Mouse (Mus musculus): ENCODE results near the gene Cxxc4. TPM values are rescaled to one million over a fixed set of nuclear protein-coding genes. Genes with fewer than 3 reads are reported as not detected.

The Cxxc4 gene
- total and polyA plus RNA-seq, 3 experiments, result not detected

GRCm38 (mm10) chr3:134295217-134295616 is 58.9 kb downstream of the Cxxc4 start:
- Histone ChIP-seq H3K9ac (ENCODE audit: control insufficient read depth, low read depth, low read length, poor library complexity, severe bottlenecking) (no peak overlapping the region), H3K4me3 (ENCODE audit: control insufficient read depth in 1 of 2, insufficient read depth in 1 of 2, low read depth in 2 of 2, low read length in 2 of 2) (no peak overlapping the region), H3K27me3 (ENCODE audit: control insufficient read depth in 1 of 2, insufficient read depth in 2 of 2, low read length in 2 of 2) (no peaks in the 10 kb centered on the region), H3K27ac (ENCODE audit: control insufficient read depth, low read depth, low read length) (no peak overlapping the region), H3K36me3 (ENCODE audit: control insufficient read depth in 1 of 2, insufficient read depth in 2 of 2, low read length in 2 of 2) (no peaks in the 10 kb centered on the region), H3K4me1 (ENCODE audit: control insufficient read depth in 1 of 2, insufficient read depth in 2 of 2, low read length in 2 of 2) (no peaks in the 10 kb centered on the region), H3K9me3 (replicated peaks; ENCODE audit: insufficient read depth, low read length) (no peaks in the 10 kb centered on the region), H3K79me2 (ENCODE audit: control insufficient read depth, insufficient read depth, low read length, poor library complexity) (no peaks in the 10 kb centered on the region)
- no peak for TF ChIP-seq HCFC1 (IDR thresholded peaks at IDR 0.05; ENCODE audit: low read depth, low read length)
- no peak for TF ChIP-seq USF1 (IDR thresholded peaks at IDR 0.05; ENCODE audit: low read depth, low read length)
- TF ChIP-seq MAFK (IDR thresholded peaks at IDR 0.05; ENCODE audit: borderline replicate concordance, low read depth, low read length), result no peak
- TF ChIP-seq MAX (IDR thresholded peaks at IDR 0.05; ENCODE audit: low read length), result no peak
- no peak for TF ChIP-seq TBP (IDR thresholded peaks at IDR 0.05; ENCODE audit: low read depth, low read length)
- no peak for TF ChIP-seq ZNF384 (IDR thresholded peaks at IDR 0.05; ENCODE audit: low read depth, low read length)
- TF ChIP-seq CHD2 (IDR thresholded peaks at IDR 0.05; ENCODE audit: low read length), result no peak
- TF ChIP-seq CTCF (IDR thresholded peaks at IDR 0.05 in 2 of 3, conservative IDR thresholded peaks at IDR 0.05 in 1 of 3; ENCODE audit: control insufficient read depth in 1 of 3, insufficient read depth in 1 of 3, low read depth in 2 of 3, low read length in 3 of 3, poor library complexity in 1 of 3, severe bottlenecking in 1 of 3), result no peak
- TF ChIP-seq MAZ (IDR thresholded peaks at IDR 0.05; ENCODE audit: low read depth, low read length), result no peak
- no peak for TF ChIP-seq GATA1 (IDR thresholded peaks at IDR 0.05; ENCODE audit: low read depth, low read length)
- no peak for TF ChIP-seq UBTF (IDR thresholded peaks at IDR 0.05; ENCODE audit: borderline replicate concordance, insufficient read depth, low read depth, low read length)
- no peak for TF ChIP-seq JUND (IDR thresholded peaks at IDR 0.05; ENCODE audit: low read depth, low read length)
- TF ChIP-seq RCOR1 (IDR thresholded peaks at IDR 0.05; ENCODE audit: low read depth, low read length), result no peak
- TF ChIP-seq POLR2AphosphoS5 (IDR thresholded peaks at IDR 0.05; ENCODE audit: borderline replicate concordance, low read depth, low read length), result no peak
- no peak for TF ChIP-seq USF2 (IDR thresholded peaks at IDR 0.05; ENCODE audit: borderline replicate concordance in 1 of 2, insufficient read depth in 1 of 2, low read depth in 1 of 2, low read length in 2 of 2)
- no peak for TF ChIP-seq ZC3H11A (IDR thresholded peaks at IDR 0.05; ENCODE audit: low read depth, low read length)
- DNase-seq (ENCODE audit: low read depth, low spot score), result no peak

GRCm38 (mm10) chr3:134302681-134303491 is 66.6 kb downstream of the Cxxc4 start:
- H3K36me3 ChIP-seq (ENCODE audit: control insufficient read depth in 1 of 2, insufficient read depth in 2 of 2, low read length in 2 of 2), result no peaks in the 10 kb centered on the region
- H3K79me2 ChIP-seq (ENCODE audit: control insufficient read depth, insufficient read depth, low read length, poor library complexity), result no peaks in the 10 kb centered on the region
- H3K9ac ChIP-seq (ENCODE audit: control insufficient read depth, low read depth, low read length, poor library complexity, severe bottlenecking), result no peak overlapping the region
- H3K27me3 ChIP-seq (ENCODE audit: control insufficient read depth in 1 of 2, insufficient read depth in 2 of 2, low read length in 2 of 2), result no peaks in the 10 kb centered on the region
- H3K9me3 ChIP-seq (replicated peaks; ENCODE audit: insufficient read depth, low read length), result no peaks in the 10 kb centered on the region
- no peak for TF ChIP-seq MAFK (IDR thresholded peaks at IDR 0.05; ENCODE audit: borderline replicate concordance, low read depth, low read length)
- TF ChIP-seq POLR2AphosphoS5 (IDR thresholded peaks at IDR 0.05; ENCODE audit: borderline replicate concordance, low read depth, low read length), result no peak
- no peaks in the 10 kb centered on the region for H3K4me1 ChIP-seq (ENCODE audit: control insufficient read depth in 1 of 2, insufficient read depth in 2 of 2, low read length in 2 of 2)
- H3K4me3 ChIP-seq (ENCODE audit: control insufficient read depth in 1 of 2, insufficient read depth in 1 of 2, low read depth in 2 of 2, low read length in 2 of 2), result no peak overlapping the region
- DNase-seq (ENCODE audit: low read depth, low spot score), result no peak
- H3K27ac ChIP-seq (ENCODE audit: control insufficient read depth, low read depth, low read length), result no peak overlapping the region

Data from MEL (cell line).